Mouse (Mus musculus) kidney, embryonic 15.5 days (tissue): ENCODE results near the gene Mcm2. TPM values are rescaled to one million over a fixed set of nuclear protein-coding genes. Genes with fewer than 3 reads are reported as not detected.

ENCODE experiments used
- ATAC-seq: fragments of 200-750 bp; cut with Nextera tagmentation; replicated peaks from 2 replicates; pipeline ENCODE4 v1.8.0; 2017; ENCODE audit warnings: moderate TSS enrichment; ENCODE audit not compliant: low FRiP score
- H3K27ac ChIP-seq: fragments of 300-500 bp; sonication (generic); 2 replicates; pipeline ENCODE4 v1.5.1; 2015; ENCODE audit warnings: mild to moderate bottlenecking, inconsistent platforms
- H3K27me3 ChIP-seq: fragments of 300-500 bp; sonication (generic); 2 replicates; pipeline ENCODE4 v1.6.1; 2015; ENCODE audit warnings: inconsistent platforms
- H3K36me3 ChIP-seq: fragments of 300-500 bp; sonication (generic); 2 replicates; pipeline ENCODE4 v1.6.1; 2015; ENCODE audit warnings: inconsistent platforms
- H3K4me1 ChIP-seq: fragments of 300-500 bp; sonication (generic); 2 replicates; pipeline ENCODE4 v1.6.1; 2015; ENCODE audit warnings: inconsistent platforms
- H3K4me2 ChIP-seq: fragments of 300-500 bp; sonication (generic); 2 replicates; pipeline ENCODE4 v1.6.1; 2015; ENCODE audit warnings: moderate library complexity, mild to moderate bottlenecking, inconsistent platforms
- H3K4me3 ChIP-seq: fragments of 300-500 bp; sonication (generic); replicated peaks from 2 replicates; pipeline ENCODE4 v1.5.1; 2015; ENCODE audit warnings: mild to moderate bottlenecking, inconsistent platforms
- H3K9ac ChIP-seq: fragments of 300-500 bp; sonication (generic); 2 replicates; pipeline ENCODE4 v1.6.1; 2015; ENCODE audit warnings: mild to moderate bottlenecking, inconsistent platforms
- H3K9me3 ChIP-seq: fragments of 300-500 bp; sonication (generic); replicated peaks from 2 replicates; pipeline ENCODE4 v1.6.1; 2016; ENCODE audit warnings: inconsistent platforms
- WGBS: fragments of 180-500 bp; shearing (Covaris S2); methylation state at CpG from one replicate; pipeline ENCODE4 v1.1.7; 2015; ENCODE audit warnings: mixed read lengths; 5-methylcytosine and 5-hydroxymethylcytosine counted together
- polyA plus RNA-seq: library from polyadenylated mRNA; unstranded; fragments of >200 nt; fragmentation: Nextera tagmentation; extraction: Ambion mirVana; gene quantifications from 2 replicates; pipeline ENCODE4 v1.2.1, GENCODE M21; 2015

Mcm2 gene
- polyA plus RNA-seq, 1 experiment from 2014 or later, result 158 TPM

- 71% methylated on average over 13 of the region's 13 CpGs for whole genome bisulfite sequencing
- no peaks in the 10 kb centered on the region for H3K27me3 ChIP-seq
- H3K36me3 ChIP-seq, result no peaks in the 10 kb centered on the region
- H3K4me2 ChIP-seq, result no peak overlapping the region
- no peak overlapping the region for H3K4me3 ChIP-seq
- ATAC-seq, result no peak
- no peaks in the 10 kb centered on the region for H3K9me3 ChIP-seq
- peaks cover 22% of the 10 kb centered on the region for H3K4me1 ChIP-seq
- no peak overlapping the region for H3K9ac ChIP-seq
- no peak overlapping the region for H3K27ac ChIP-seq
Observed at GRCm38 (mm10) chr6:88936342-88937213, 38.0 kb upstream of the Mcm2 start.

- no peaks in the 10 kb centered on the region for H3K36me3 ChIP-seq
- H3K4me2 ChIP-seq, result no peak overlapping the region
- H3K9ac ChIP-seq, result no peak overlapping the region
- H3K27me3 ChIP-seq, result no peaks in the 10 kb centered on the region
- H3K4me1 ChIP-seq, result peaks cover 22% of the 10 kb centered on the region
- no peak overlapping the region for H3K4me3 ChIP-seq
- 14% methylated on average over 4 of the region's 4 CpGs for WGBS
- H3K27ac ChIP-seq, result no peak overlapping the region
- no peak for ATAC-seq
- H3K9me3 ChIP-seq, result no peaks in the 10 kb centered on the region
Observed at GRCm38 (mm10) chr6:88935735-88936276, 37.2 kb upstream of the Mcm2 start.

GRCm38 (mm10) chr6:88934816-88935215, 36.2 kb upstream of the Mcm2 start:
- no peak overlapping the region for H3K9ac ChIP-seq
- H3K27ac ChIP-seq, result no peak overlapping the region
- no peak overlapping the region for H3K4me3 ChIP-seq
- no peaks in the 10 kb centered on the region for H3K9me3 ChIP-seq
- no peaks in the 10 kb centered on the region for H3K27me3 ChIP-seq
- no peak for ATAC-seq
- WGBS, result 15% methylated on average over 4 of the region's 4 CpGs
- no peaks in the 10 kb centered on the region for H3K36me3 ChIP-seq
- H3K4me1 ChIP-seq, result peaks cover 22% of the 10 kb centered on the region
- no peak overlapping the region for H3K4me2 ChIP-seq

- Histone ChIP-seq H3K27me3 (no peaks in the 10 kb centered on the region), H3K9ac (no peak overlapping the region), H3K27ac (no peak overlapping the region), H3K36me3 (no peaks in the 10 kb centered on the region), H3K4me1 (peaks cover 22% of the 10 kb centered on the region), H3K9me3 (no peaks in the 10 kb centered on the region), H3K4me2 (no peak overlapping the region), H3K4me3 (no peak overlapping the region)
- ATAC-seq, result 0 out of 2 replicates have a peak, but pooled peaks have one; percentile 22
- WGBS, result 46% methylated on average over 4 of the region's 4 CpGs
Observed at GRCm38 (mm10) chr6:88934132-88934531, 35.6 kb upstream of the Mcm2 start.

DNA sequence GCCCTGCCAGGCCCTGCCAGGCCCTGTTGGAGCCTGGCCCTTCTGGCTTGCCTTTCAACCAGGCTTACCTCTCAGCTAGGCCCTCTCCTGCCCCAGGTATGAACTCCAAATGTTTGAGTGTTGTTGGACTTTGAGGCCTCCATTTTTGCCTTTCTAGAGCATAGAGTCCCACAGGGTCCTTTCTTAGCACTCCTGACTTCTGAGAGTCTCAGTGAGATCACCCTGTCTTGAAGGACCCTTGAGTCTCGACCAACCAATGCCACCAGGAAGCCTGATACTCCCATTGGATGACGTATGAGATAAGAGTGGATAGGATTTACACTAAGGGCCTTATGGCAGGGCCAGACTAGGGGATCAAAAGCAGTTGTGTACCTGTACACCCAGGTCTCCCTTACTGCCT, 32.9 kb upstream of the Mcm2 start:
- no peak overlapping the region for H3K4me3 ChIP-seq
- no peak for ATAC-seq
- peaks cover 22% of the 10 kb centered on the region for H3K4me1 ChIP-seq
- WGBS, result 61% methylated on average over 2 of the region's 2 CpGs
- H3K27me3 ChIP-seq, result no peaks in the 10 kb centered on the region
- no peak overlapping the region for H3K27ac ChIP-seq
- no peak overlapping the region for H3K4me2 ChIP-seq
- no peaks in the 10 kb centered on the region for H3K36me3 ChIP-seq
- H3K9me3 ChIP-seq, result no peaks in the 10 kb centered on the region
- no peak overlapping the region for H3K9ac ChIP-seq

- Histone ChIP-seq H3K27ac (no peak overlapping the region), H3K36me3 (no peaks in the 10 kb centered on the region), H3K4me1 (peaks cover 28% of the 10 kb centered on the region), H3K9me3 (no peaks in the 10 kb centered on the region), H3K4me3 (no peak overlapping the region), H3K4me2 (no peak overlapping the region), H3K27me3 (no peaks in the 10 kb centered on the region), H3K9ac (no peak overlapping the region)
- ATAC-seq, result no peak
- WGBS, result 76% methylated on average over 7 of the region's 7 CpGs
Observed at GRCm38 (mm10) chr6:88930049-88930448, 31.5 kb upstream of the Mcm2 start.

DNA sequence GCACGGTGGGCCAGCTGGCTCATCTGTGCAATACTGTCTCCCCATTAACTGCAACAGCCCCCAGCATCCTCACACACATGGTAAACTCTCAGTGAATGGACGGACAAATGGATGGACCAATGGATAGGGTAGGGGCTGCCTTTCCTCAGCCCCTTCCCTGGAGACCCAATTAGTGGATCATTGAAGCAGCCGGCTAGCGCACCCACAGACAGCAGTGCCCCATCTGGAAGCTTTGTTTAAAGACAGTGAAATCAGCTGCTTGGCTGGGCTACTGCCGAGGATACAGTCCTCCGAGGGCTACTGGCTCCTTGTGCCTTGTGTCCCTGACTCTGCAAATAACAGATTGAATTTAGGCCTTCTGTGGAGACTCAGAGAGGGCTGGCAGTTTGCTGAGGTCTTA, 30.9 kb upstream of the Mcm2 start:
- peaks cover 28% of the 10 kb centered on the region for H3K4me1 ChIP-seq
- ATAC-seq, result no peak
- H3K9me3 ChIP-seq, result no peaks in the 10 kb centered on the region
- H3K9ac ChIP-seq, result no peak overlapping the region
- H3K27me3 ChIP-seq, result no peaks in the 10 kb centered on the region
- no peak overlapping the region for H3K4me2 ChIP-seq
- H3K36me3 ChIP-seq, result no peaks in the 10 kb centered on the region
- H3K27ac ChIP-seq, result no peak overlapping the region
- WGBS, result 69% methylated on average over 6 of the region's 6 CpGs
- no peak overlapping the region for H3K4me3 ChIP-seq

- no peak overlapping the region for H3K27ac ChIP-seq
- no peak overlapping the region for H3K4me3 ChIP-seq
- H3K4me2 ChIP-seq, result no peak overlapping the region
- 83% methylated on average over 5 of the region's 5 CpGs for WGBS
- no peaks in the 10 kb centered on the region for H3K27me3 ChIP-seq
- H3K9me3 ChIP-seq, result no peaks in the 10 kb centered on the region
- H3K36me3 ChIP-seq, result no peaks in the 10 kb centered on the region
- no peak overlapping the region for H3K9ac ChIP-seq
- ATAC-seq, result no peak
- peaks cover 25% of the 10 kb centered on the region for H3K4me1 ChIP-seq
Observed at GRCm38 (mm10) chr6:88928576-88928975, 30.0 kb upstream of the Mcm2 start.

- no peak overlapping the region for H3K4me2 ChIP-seq
- no peaks in the 10 kb centered on the region for H3K9me3 ChIP-seq
- no peak overlapping the region for H3K9ac ChIP-seq
- H3K36me3 ChIP-seq, result no peaks in the 10 kb centered on the region
- H3K27me3 ChIP-seq, result no peaks in the 10 kb centered on the region
- H3K4me1 ChIP-seq, result peaks cover 22% of the 10 kb centered on the region
- ATAC-seq, result no peak
- WGBS, result 80% methylated on average over 1 of the region's 1 CpGs
- no peak overlapping the region for H3K4me3 ChIP-seq
- no peak overlapping the region for H3K27ac ChIP-seq
Observed at GRCm38 (mm10) chr6:88928026-88928425, 29.4 kb upstream of the Mcm2 start.

GRCm38 (mm10) chr6:88927595-88927994, 29.0 kb upstream of the Mcm2 start:
- no peaks in the 10 kb centered on the region for H3K27me3 ChIP-seq
- H3K9ac ChIP-seq, result no peak overlapping the region
- no peaks in the 10 kb centered on the region for H3K9me3 ChIP-seq
- no peak overlapping the region for H3K4me3 ChIP-seq
- peaks cover 22% of the 10 kb centered on the region for H3K4me1 ChIP-seq
- no peaks in the 10 kb centered on the region for H3K36me3 ChIP-seq
- ATAC-seq, result peak; percentile 43; the same call in 1 of the 2 replicates
- 21% methylated on average over 2 of the region's 2 CpGs for WGBS
- H3K4me2 ChIP-seq, result no peak overlapping the region
- no peak overlapping the region for H3K27ac ChIP-seq

GRCm38 (mm10) chr6:88926870-88927269, 28.3 kb upstream of the Mcm2 start:
- no peaks in the 10 kb centered on the region for H3K9me3 ChIP-seq
- no peak overlapping the region for H3K27ac ChIP-seq
- WGBS, result 50% methylated on average over 3 of the region's 3 CpGs
- H3K4me3 ChIP-seq, result no peak overlapping the region
- no peaks in the 10 kb centered on the region for H3K36me3 ChIP-seq
- H3K4me1 ChIP-seq, result peaks cover 22% of the 10 kb centered on the region
- H3K9ac ChIP-seq, result no peak overlapping the region
- no peaks in the 10 kb centered on the region for H3K27me3 ChIP-seq
- no peak overlapping the region for H3K4me2 ChIP-seq
- ATAC-seq, result no peak

GRCm38 (mm10) chr6:88925640-88926205, 27.1 kb upstream of the Mcm2 start:
- Histone ChIP-seq H3K4me3 (no peak overlapping the region), H3K4me1 (peaks cover 22% of the 10 kb centered on the region), H3K36me3 (no peaks in the 10 kb centered on the region), H3K4me2 (no peak overlapping the region), H3K9ac (no peak overlapping the region), H3K27me3 (no peaks in the 10 kb centered on the region), H3K27ac (no peak overlapping the region), H3K9me3 (no peaks in the 10 kb centered on the region)
- no peak for ATAC-seq
- 24% methylated on average over 4 of the region's 4 CpGs for WGBS
